Mouse (Mus musculus) cerebellum, adult 11-12 months (tissue): ENCODE results near the gene Otogl.

ENCODE experiments used
- DNase-seq: peaks from one replicate; pipeline ENCODE4 v3.0.0; 2022

Gene Otogl

GRCm38 (mm10) chr10:107912084-107912573, at the start of gene Otogl:
Otogl (minus strand) TSS chr10:107912134.
- no peak for DNase-seq

GRCm38 (mm10) chr10:107956588-107956987, 44.7 kb upstream of the Otogl start:
- no peak for DNase-seq

DNA sequence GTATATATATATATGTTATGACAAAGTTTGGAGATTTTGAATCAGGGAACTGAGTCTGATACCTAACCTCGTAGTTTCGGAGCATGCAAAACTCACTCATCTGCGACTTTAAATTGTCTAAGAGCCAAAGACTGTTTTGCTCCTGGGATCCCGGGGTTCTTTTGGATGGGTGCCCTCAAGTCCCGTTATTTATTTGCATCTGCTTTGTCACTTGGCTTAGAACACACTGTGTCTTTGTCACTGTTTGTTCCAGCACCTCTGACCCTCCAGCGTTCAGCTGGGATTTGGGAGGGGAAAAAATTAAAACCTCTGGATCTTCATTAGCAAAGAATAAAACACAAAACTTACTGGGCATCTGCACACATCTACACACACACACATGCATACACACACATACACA, 42.5 kb upstream of the Otogl start:
- no peak for DNase-seq

DNA sequence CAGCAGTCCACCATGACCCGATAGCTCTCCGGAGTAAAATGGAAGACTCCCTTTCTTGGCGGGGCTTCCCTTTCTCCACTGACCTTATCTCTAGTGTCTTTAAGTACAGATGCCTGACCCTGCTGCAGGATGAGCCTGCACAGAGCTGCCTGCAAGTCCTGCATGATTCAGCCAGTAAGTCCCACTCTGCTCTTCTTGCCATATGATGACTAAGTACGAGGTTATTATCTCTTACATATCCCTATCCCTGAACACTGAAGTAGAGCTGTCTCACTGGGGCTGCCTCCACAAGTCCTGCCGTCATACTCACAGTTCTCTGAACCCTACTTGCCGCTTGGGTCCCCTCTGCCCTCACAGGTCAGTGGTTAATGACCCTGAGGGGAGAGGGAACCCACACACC, 39.7 kb upstream of the Otogl start:
- DNase-seq = no peak

GRCm38 (mm10) chr10:107949945-107950344, 38.0 kb upstream of the Otogl start:
- DNase-seq = no peak

- no peak for DNase-seq
Observed at GRCm38 (mm10) chr10:107948647-107949046, 36.7 kb upstream of the Otogl start.

DNA sequence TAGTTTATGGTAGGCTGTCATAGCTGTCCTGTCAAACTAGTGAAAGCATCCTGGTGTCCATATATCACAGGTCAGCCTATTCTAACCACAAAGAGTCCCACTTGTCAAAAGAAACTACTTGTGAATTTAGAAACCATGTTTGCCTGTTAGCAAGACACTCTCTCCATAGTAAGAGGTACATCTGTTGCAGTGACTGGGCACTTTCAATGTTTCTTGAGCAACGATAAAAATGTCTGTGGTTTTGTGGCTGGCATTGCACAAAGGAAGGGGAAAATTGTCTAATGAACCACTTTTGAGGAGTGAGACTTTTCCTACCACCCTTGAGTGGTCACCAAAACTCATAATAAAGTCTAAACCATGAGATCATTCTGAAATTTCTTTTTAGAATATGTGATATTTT, 36.1 kb upstream of the Otogl start:
- no peak for DNase-seq

GRCm38 (mm10) chr10:107946348-107946747, 34.4 kb upstream of the Otogl start:
- DNase-seq = no peak

- no peak for DNase-seq
Observed at GRCm38 (mm10) chr10:107943859-107944258, 31.9 kb upstream of the Otogl start.

DNA sequence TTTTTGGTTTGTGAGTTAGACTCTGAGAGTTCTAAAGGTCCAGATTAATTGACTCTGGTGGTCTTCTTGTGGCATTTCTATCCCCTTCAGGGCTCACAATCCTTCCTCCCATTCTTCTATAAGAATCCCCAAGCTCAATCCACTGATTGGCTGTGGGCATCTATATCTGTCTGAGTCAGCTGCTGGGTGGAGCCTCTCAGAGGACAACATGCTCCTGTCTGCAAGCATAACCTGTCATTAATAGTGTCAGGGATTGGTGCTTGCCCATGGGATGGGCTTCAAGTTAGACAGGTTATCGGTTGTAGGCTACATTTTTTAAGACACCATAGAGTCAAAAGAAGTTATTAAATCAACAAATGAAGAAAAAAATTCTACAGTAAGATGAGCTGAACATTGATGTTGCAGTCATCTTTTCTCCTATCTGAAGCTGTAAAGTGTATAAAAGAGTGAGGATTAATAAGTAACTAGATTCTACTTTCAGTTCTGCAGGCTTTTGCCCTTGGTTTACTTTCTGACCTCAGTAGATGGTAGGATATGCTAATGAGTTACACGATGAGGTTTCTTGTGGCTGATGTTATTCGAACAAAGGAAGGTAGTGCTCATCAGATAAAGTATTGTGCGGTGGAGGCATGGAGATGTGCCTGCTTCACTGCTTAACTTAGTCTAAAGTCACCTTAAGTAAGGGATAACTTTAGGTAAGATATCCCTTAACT, 29.4 kb upstream of the Otogl start:
- no peak for DNase-seq

DNA sequence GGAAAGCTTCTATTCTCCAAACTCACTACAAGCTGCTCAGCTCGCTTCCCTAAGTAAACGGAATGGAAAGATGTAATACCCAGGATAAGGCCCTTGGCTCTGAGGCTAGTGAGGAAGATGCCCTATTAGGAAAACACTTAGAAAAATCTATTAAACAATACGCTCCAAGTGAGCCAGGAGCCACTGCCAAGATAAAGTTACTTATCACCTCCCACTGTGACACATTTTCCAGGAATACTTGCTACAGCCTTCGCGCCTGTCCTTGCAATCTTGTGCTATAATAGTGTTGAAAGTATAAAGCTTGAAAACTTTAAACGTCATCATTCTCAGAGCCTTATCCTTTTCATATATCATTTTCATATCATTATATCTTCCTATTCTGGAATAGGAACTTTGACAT, 28.4 kb upstream of the Otogl start:
- no peak for DNase-seq

DNA sequence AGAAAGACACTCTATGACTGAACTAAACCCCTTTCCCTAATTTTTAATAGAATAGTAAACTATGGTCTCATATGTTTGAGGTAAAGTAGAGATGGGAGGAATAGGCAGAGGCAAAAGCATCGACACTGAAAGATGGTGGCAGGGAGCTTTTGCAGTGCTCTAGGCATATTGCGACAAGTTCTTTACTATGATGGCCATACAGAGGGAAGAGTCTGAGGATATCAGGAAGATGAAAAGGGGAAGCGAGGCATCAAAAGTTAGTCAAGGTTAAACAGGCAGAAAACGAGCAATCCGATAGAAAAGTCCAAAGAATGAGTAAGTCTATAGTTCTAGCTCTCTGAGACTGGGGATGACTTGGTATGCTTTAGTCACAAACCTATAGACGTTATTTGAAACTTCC, 27.9 kb upstream of the Otogl start:
- DNase-seq = no peak

- DNase-seq = no peak
Observed at GRCm38 (mm10) chr10:107934055-107934454, 22.1 kb upstream of the Otogl start.

GRCm38 (mm10) chr10:107933527-107933926, 21.6 kb upstream of the Otogl start:
- no peak for DNase-seq

DNA sequence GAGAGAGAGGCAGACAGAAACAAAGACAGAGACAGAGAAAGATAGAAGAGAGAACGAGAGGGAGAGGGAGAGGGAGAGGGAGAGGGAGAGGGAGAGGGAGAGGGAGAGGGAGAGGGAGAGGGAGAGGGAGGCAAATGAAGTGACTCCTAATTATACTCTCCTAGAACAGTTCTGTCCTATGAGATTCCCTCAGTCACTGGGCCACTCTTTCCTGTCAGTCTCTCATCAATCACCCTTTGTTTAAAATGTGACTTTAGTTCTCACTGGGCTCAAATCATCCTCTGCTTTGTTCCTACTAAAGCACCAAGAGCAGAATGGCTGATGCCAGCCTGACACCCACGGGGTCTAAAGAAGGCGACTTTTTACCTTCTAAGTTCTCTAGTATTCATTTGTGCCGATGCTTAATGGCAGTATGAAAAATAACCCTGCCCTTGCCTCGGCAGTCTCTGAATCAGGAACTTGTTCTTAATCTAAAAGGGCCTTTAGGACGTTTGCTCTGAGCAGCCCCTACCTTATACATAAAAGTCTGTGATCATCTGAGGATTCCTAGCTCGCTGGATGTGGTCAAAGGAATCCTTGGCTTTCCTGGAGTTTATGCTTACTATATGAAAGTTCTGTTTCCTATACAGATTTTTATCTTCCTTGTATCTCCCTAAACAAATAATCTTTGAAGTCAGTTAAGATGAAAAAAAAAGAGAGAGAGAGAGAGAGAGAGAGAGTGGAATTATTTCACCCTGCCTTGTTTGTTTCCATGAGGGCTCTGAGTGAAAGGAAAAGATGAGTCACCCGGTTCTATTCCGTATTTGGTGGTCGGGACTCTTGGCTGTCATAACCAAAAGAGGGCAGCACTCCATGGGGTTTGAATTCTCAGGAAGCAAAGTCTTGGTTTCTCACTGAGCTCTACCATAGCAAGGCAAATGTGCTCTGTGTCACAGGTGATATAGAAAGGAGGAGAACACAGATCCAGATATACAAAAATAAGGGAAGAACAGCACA, 20.2 kb upstream of the Otogl start:
- DNase-seq = no peak

GRCm38 (mm10) chr10:107930471-107931021, 18.6 kb upstream of the Otogl start:
- DNase-seq = no peak

DNA sequence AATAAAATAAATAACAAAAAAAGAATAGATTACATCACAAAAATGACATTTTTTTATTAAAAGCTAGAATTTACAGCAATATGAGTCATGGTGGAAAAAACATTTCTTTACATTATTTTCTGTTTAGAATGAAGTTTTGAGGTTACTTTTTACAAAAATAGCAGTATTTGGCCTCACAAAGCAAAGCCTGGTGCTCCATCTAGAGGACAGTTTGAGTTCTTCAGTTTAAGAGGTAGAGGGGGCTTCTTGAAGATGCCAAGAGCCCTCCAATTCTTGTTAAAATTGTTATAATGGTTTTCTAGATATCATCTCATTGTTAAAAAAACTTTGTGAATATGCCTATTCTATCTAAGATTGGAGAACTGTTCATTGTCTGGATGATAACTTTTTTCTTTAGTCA, 13.4 kb upstream of the Otogl start:
- DNase-seq = no peak

- DNase-seq = no peak
Observed at GRCm38 (mm10) chr10:107923860-107924259, 11.9 kb upstream of the Otogl start.

DNA sequence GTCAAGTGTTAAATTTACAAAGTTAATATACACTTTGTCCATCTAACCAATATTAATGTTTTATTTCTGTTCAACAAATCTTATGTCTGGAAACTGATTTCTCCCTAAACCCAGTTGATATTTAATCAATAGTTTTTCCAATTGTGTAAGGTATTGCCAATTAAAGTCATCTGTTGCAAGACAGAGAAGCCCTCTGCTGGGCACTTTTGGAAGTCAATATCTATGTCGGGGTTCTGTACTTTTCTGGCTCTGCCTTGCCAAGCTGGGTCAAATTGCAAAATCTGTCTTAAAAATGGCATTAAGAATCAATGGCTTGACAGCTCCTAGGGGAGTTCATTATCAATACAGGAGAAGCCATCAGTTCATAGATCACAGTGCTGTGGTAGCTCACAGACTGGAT, 10.8 kb upstream of the Otogl start:
- DNase-seq = no peak

DNA sequence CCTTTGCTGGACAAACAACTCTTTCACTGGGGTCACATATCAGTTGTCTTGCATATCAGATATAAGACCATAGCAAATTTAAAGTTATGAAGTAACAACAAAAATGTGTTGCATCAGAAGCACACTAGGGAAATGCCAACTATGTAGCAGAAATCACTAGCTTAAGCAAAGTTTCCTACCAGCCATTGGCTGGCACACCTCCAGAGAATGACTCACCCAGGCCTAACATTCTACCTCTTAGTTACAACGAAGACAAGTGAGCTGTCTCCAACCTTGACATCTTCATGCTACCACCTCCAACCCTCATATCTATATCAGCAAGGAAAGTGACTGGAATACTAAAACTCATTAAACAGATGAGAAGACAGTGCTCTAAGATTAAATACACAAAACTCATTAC, 9.6 kb upstream of the Otogl start:
- DNase-seq = no peak

DNA sequence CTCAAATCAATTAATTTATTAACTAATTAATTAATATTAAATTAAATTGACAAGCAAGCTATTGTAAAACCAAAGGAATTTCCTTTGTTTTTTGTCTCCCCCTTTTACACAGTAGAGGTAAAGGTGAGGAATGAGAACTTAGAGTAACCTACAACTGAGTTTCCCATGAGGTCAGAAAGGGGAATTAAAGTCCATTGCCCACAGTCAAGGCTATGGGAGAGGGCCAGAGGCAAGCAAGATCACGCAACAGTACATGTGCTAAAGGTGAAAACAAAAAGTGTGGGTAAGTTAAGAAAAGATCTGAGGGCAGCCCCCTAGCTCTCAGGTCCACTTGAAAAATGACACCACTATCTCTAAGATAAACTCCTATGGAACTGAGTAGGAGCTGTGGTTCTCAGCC, 9.2 kb upstream of the Otogl start:
- DNase-seq = no peak

DNA sequence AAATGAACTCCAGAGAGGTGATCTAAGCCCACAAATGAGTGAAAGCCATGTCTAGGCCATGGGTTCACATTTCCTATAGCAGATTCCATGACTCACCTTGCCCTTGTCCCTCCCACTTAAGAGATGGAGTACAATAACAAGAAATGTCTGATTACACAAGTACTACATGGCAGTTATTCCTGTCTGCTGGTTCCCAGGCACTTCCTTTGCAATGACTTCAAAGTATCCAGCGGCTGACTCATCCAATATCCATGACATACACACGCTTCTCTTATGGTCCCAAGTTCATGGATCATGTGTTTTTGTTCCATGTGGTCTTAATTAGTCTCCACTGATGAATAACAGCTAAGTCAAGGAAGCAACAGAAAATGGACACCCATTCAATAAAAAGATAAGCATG, 1.1 kb upstream of the Otogl start:
- no peak for DNase-seq

DNA sequence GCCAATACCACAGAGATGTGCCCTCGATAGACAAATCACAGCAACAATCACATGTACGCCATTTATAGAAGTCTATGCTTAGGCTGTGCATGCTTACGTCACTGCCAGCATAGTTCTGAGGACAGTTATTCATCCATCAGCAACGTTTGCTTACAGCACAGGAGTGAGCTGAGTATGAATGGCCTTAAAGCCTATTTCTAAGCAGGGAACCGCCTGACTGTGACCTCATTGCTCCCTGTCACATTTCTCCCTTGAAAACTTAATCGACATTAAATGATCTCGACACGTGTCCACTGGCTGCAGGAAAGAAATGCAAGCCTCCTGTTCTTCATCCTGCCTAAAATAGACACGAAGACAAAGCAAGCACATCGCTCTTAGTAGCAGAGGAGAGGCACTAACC, 5.5 kb downstream of the Otogl start:
- DNase-seq = no peak
